Mouse (Mus musculus): ENCODE data around the gene Unc93b1. TPM values are rescaled to one million over a fixed set of nuclear protein-coding genes. Genes with fewer than 3 reads are reported as not detected.

Gene Unc93b1
- polyA plus RNA-seq, 1 experiment from 2014 or later = 19.8 TPM

DNA sequence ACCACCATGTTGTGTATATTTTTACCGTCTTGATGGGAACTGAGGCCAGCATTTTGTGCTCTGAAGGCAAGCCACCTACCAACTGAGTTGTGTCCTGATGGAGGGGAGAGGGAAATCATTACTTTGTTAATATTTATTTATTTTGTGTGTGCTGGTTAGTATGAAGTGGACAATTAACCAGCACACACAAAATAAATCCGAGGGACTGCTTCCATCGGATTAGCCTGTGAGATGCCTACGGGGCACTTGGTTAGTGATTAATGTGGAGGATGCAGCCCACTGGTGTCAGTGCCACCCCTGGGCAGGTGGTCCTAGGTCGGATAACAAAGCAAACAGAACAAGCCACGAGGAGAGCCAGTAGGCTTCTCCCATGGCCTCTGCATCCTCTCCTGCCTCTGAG is 59.9 kb downstream of the Unc93b1 start:
- H3K4me1 ChIP-seq (ENCODE audit: control insufficient read depth, insufficient read depth, low read length) = peaks cover 5% of the 10 kb centered on the region
- no peaks in the 10 kb centered on the region for H3K9me3 ChIP-seq (replicated peaks; ENCODE audit: control insufficient read depth, low read length)
- no peak overlapping the region for H3K9ac ChIP-seq (ENCODE audit: low read length)
- no peak for ATAC-seq (replicated peaks; ENCODE audit: extremely low read depth, insufficient read depth, low FRiP score)
- no peak overlapping the region for H3K27ac ChIP-seq (ENCODE audit: low read length)
- peaks cover 5% of the 10 kb centered on the region; the same call in 1 of the 2 replicates for H3K27me3 ChIP-seq (ENCODE audit: control insufficient read depth, insufficient read depth, low read length)
- 74% methylated on average over 6 of the region's 6 CpGs for WGBS
- no peak overlapping the region for H3K4me3 ChIP-seq (ENCODE audit: low read length)
- no peak overlapping the region for H3K4me2 ChIP-seq (ENCODE audit: low read depth, low read length)
- no peaks in the 10 kb centered on the region for H3K36me3 ChIP-seq (ENCODE audit: control insufficient read depth, insufficient read depth)

- Histone ChIP-seq H3K9me3 (replicated peaks; ENCODE audit: control insufficient read depth, low read length) (no peaks in the 10 kb centered on the region), H3K4me2 (ENCODE audit: low read depth, low read length) (no peak overlapping the region), H3K9ac (ENCODE audit: low read length) (no peak overlapping the region), H3K36me3 (ENCODE audit: control insufficient read depth, insufficient read depth) (no peaks in the 10 kb centered on the region), H3K27me3 (ENCODE audit: control insufficient read depth, insufficient read depth, low read length) (peaks cover 5% of the 10 kb centered on the region; the same call in 1 of the 2 replicates), H3K4me3 (ENCODE audit: low read length) (no peak overlapping the region), H3K27ac (ENCODE audit: low read length) (no peak overlapping the region), H3K4me1 (ENCODE audit: control insufficient read depth, insufficient read depth, low read length) (peaks cover 5% of the 10 kb centered on the region)
- WGBS = 82% methylated on average over 3 of the region's 3 CpGs
- no peak for ATAC-seq (replicated peaks; ENCODE audit: extremely low read depth, insufficient read depth, low FRiP score)
These were observed 60.5 kb downstream of the Unc93b1 start for GRCm38 (mm10) chr19:3995505-3995904.

DNA sequence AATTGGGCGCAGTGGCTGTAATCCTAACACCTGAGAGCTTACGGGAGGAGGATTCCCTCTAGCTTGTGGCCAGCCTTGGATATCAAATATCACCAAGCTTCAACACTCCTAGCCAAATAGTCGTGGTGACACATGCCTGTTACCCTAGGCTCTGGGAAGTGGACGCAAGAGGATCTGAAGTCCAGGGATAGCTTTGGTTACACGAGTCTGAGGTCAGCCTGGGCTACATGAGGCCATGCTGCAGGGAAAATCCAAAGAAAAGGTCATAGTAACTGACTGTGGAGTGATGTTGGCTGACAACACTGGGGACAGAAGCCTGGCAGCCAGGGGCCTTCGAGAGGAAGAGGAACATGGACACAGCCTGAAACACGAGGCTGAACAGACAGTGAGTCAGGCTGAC is 61.1 kb downstream of the Unc93b1 start:
- WGBS = 62% methylated on average over 7 of the region's 7 CpGs
- Histone ChIP-seq H3K4me2 (ENCODE audit: low read depth, low read length) (no peak overlapping the region), H3K4me1 (ENCODE audit: control insufficient read depth, insufficient read depth, low read length) (peaks cover 9% of the 10 kb centered on the region), H3K27ac (ENCODE audit: low read length) (no peak overlapping the region), H3K36me3 (ENCODE audit: control insufficient read depth, insufficient read depth) (no peaks in the 10 kb centered on the region), H3K4me3 (ENCODE audit: low read length) (no peak overlapping the region), H3K9ac (ENCODE audit: low read length) (no peak overlapping the region), H3K9me3 (replicated peaks; ENCODE audit: control insufficient read depth, low read length) (no peaks in the 10 kb centered on the region), H3K27me3 (ENCODE audit: control insufficient read depth, insufficient read depth, low read length) (peaks cover 5% of the 10 kb centered on the region; the same call in 1 of the 2 replicates)
- no peak for ATAC-seq (replicated peaks; ENCODE audit: extremely low read depth, insufficient read depth, low FRiP score)

DNA sequence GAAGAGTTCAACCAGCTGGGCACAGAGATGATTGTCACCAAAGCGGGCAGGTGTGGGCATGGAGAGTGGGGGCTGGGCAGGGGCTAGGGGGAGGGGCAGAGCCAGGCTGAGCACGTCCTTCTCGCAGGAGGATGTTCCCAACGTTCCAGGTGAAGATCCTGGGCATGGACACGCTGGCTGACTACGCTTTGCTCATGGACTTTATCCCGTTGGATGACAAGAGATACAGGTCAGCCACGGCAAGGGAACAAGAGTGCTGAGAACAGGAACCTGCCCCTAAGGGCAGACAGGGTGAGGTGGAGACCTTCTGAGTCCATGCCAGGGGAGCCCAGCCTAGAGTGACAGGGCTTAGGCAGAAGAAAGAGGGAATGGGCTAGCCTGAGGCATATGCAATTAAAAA is 61.8 kb downstream of the Unc93b1 start:
- no peak overlapping the region for H3K9ac ChIP-seq (ENCODE audit: low read length)
- no peaks in the 10 kb centered on the region for H3K36me3 ChIP-seq (ENCODE audit: control insufficient read depth, insufficient read depth)
- WGBS = 88% methylated on average over 8 of the region's 8 CpGs
- H3K4me1 ChIP-seq (ENCODE audit: control insufficient read depth, insufficient read depth, low read length) = peaks cover 15% of the 10 kb centered on the region
- H3K27me3 ChIP-seq (ENCODE audit: control insufficient read depth, insufficient read depth, low read length) = peaks cover 5% of the 10 kb centered on the region; the same call in 1 of the 2 replicates
- H3K27ac ChIP-seq (ENCODE audit: low read length) = no peak overlapping the region
- H3K4me3 ChIP-seq (ENCODE audit: low read length) = no peak overlapping the region
- H3K4me2 ChIP-seq (ENCODE audit: low read depth, low read length) = no peak overlapping the region
- H3K9me3 ChIP-seq (replicated peaks; ENCODE audit: control insufficient read depth, low read length) = no peaks in the 10 kb centered on the region
- ATAC-seq (replicated peaks; ENCODE audit: extremely low read depth, insufficient read depth, low FRiP score) = no peak

DNA sequence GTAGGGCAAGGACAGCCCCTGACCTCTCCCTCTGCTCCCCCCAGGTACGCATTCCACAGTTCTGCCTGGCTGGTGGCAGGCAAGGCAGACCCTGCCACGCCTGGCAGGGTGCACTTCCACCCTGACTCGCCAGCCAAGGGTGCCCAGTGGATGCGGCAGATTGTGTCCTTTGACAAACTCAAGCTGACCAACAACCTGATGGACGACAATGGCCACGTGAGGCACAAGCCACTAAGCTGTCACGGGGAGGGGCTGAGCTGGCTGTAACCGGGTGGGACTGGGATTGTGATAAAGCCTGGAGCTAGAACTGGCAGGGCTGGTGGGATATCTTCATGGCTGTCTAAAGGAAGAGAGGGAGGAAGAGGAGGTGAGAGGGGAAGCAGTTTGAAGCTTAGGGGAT is 62.2 kb downstream of the Unc93b1 start:
- Histone ChIP-seq H3K27ac (ENCODE audit: low read length) (no peak overlapping the region), H3K4me3 (ENCODE audit: low read length) (no peak overlapping the region), H3K9ac (ENCODE audit: low read length) (no peak overlapping the region), H3K4me1 (ENCODE audit: control insufficient read depth, insufficient read depth, low read length) (peaks cover 20% of the 10 kb centered on the region), H3K36me3 (ENCODE audit: control insufficient read depth, insufficient read depth) (no peaks in the 10 kb centered on the region), H3K27me3 (ENCODE audit: control insufficient read depth, insufficient read depth, low read length) (peaks cover 2% of the 10 kb centered on the region; the same call in 1 of the 2 replicates), H3K9me3 (replicated peaks; ENCODE audit: control insufficient read depth, low read length) (no peaks in the 10 kb centered on the region), H3K4me2 (ENCODE audit: low read depth, low read length) (no peak overlapping the region)
- ATAC-seq (replicated peaks; ENCODE audit: extremely low read depth, insufficient read depth, low FRiP score) = no peak
- WGBS = 38% methylated on average over 8 of the region's 8 CpGs

DNA sequence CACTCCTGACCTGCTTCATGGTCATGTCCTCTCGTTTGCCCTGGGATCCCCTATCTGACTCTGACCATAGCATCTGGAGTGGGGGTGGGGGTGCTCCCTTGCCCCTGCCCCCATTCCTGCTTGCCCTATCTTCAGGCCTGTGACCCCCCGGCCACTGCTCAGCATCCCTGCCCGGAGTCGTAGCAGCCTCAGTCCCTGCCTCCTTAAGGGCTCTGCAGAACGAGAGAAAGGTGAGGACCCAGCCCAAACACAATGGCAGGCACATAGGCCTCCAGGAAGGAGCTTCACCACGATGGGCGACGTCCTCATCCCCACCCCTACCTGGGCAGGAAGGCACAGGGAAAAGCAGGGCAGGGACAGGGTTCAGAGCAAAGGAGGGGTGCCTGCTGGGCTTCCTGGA is 63.3 kb downstream of the Unc93b1 start:
- 73% methylated on average over 8 of the region's 8 CpGs for WGBS
- Histone ChIP-seq H3K27me3 (ENCODE audit: control insufficient read depth, insufficient read depth, low read length) (no peaks in the 10 kb centered on the region), H3K4me3 (ENCODE audit: low read length) (no peak overlapping the region), H3K4me1 (ENCODE audit: control insufficient read depth, insufficient read depth, low read length) (peaks cover 29% of the 10 kb centered on the region), H3K27ac (ENCODE audit: low read length) (no peak overlapping the region), H3K9me3 (replicated peaks; ENCODE audit: control insufficient read depth, low read length) (no peaks in the 10 kb centered on the region), H3K4me2 (ENCODE audit: low read depth, low read length) (no peak overlapping the region), H3K9ac (ENCODE audit: low read length) (no peak overlapping the region), H3K36me3 (ENCODE audit: control insufficient read depth, insufficient read depth) (no peaks in the 10 kb centered on the region)
- ATAC-seq (replicated peaks; ENCODE audit: extremely low read depth, insufficient read depth, low FRiP score) = no peak

Other genes starting within 250 kb of the Unc93b1 start
- gene Lrp5, start 248.6 kb upstream of the Unc93b1 start, polyA plus RNA-seq (2015; fragmentation: Nextera tagmentation; extraction: Ambion mirVana) = 3.1 and 3.7 TPM in 2 replicates
- 18.6 and 20.1 TPM in 2 replicates for gene 1810055G02Rik, start 226.9 kb upstream of the Unc93b1 start, polyA plus RNA-seq (2015; fragmentation: Nextera tagmentation; extraction: Ambion mirVana)
- 18.9 and 20.4 TPM in 2 replicates for gene Kmt5b, start 167.8 kb upstream of the Unc93b1 start, polyA plus RNA-seq (2015; fragmentation: Nextera tagmentation; extraction: Ambion mirVana)
- gene Chka, start 83.4 kb upstream of the Unc93b1 start, polyA plus RNA-seq (2015; fragmentation: Nextera tagmentation; extraction: Ambion mirVana) = 24.1 and 30.6 TPM in 2 replicates
- gene Tcirg1, start 28.1 kb upstream of the Unc93b1 start, polyA plus RNA-seq (2015; fragmentation: Nextera tagmentation; extraction: Ambion mirVana) = 31.0 and 32.3 TPM in 2 replicates
- gene Ndufs8, start 22.4 kb upstream of the Unc93b1 start, polyA plus RNA-seq (2015; fragmentation: Nextera tagmentation; extraction: Ambion mirVana) = 466 and 487 TPM in 2 replicates
- 2.6 and 3.7 TPM in 2 replicates for gene Aldh3b1, start 5.4 kb upstream of the Unc93b1 start, polyA plus RNA-seq (2015; fragmentation: Nextera tagmentation; extraction: Ambion mirVana)
- gene Aldh3b3, start 23.5 kb downstream of the Unc93b1 start, polyA plus RNA-seq (2015; fragmentation: Nextera tagmentation; extraction: Ambion mirVana) = not detected in 2 replicates
- gene Aldh3b2, start 37.1 kb downstream of the Unc93b1 start, polyA plus RNA-seq (2015; fragmentation: Nextera tagmentation; extraction: Ambion mirVana) = 0.21 and 0.47 TPM in 2 replicates
- 13.0 and 13.3 TPM in 2 replicates for gene Acy3, start 51.4 kb downstream of the Unc93b1 start, polyA plus RNA-seq (2015; fragmentation: Nextera tagmentation; extraction: Ambion mirVana)
- gene Tbx10, start 57.6 kb downstream of the Unc93b1 start, polyA plus RNA-seq (2015; fragmentation: Nextera tagmentation; extraction: Ambion mirVana) = not detected in 2 replicates
- gene Nudt8, start 65.4 kb downstream of the Unc93b1 start, polyA plus RNA-seq (2015; fragmentation: Nextera tagmentation; extraction: Ambion mirVana) = 67.8 and 75.1 TPM in 2 replicates
- 6.2 TPM in 2 replicates for gene Gm49405, start 65.4 kb downstream of the Unc93b1 start, polyA plus RNA-seq (2015; fragmentation: Nextera tagmentation; extraction: Ambion mirVana)
- 84.9 and 90.6 TPM in 2 replicates for gene Doc2g, start 68.1 kb downstream of the Unc93b1 start, polyA plus RNA-seq (2015; fragmentation: Nextera tagmentation; extraction: Ambion mirVana)
- 618 and 661 TPM in 2 replicates for gene Ndufv1, start 77.6 kb downstream of the Unc93b1 start, polyA plus RNA-seq (2015; fragmentation: Nextera tagmentation; extraction: Ambion mirVana)
- 378 and 420 TPM in 2 replicates for gene Gstp1, start 102.8 kb downstream of the Unc93b1 start, polyA plus RNA-seq (2015; fragmentation: Nextera tagmentation; extraction: Ambion mirVana)
- 8.0 and 18.4 TPM in 2 replicates for gene Gstp2, start 110.8 kb downstream of the Unc93b1 start, polyA plus RNA-seq (2015; fragmentation: Nextera tagmentation; extraction: Ambion mirVana)
- 0.51 and 0.80 TPM in 2 replicates for gene Gstp3, start 124.4 kb downstream of the Unc93b1 start, polyA plus RNA-seq (2015; fragmentation: Nextera tagmentation; extraction: Ambion mirVana)
- gene Cabp2, start 146.4 kb downstream of the Unc93b1 start, polyA plus RNA-seq (2015; fragmentation: Nextera tagmentation; extraction: Ambion mirVana) = not detected in 2 replicates
- gene Cdk2ap2, start 162.0 kb downstream of the Unc93b1 start, polyA plus RNA-seq (2015; fragmentation: Nextera tagmentation; extraction: Ambion mirVana) = 86.0 and 86.2 TPM in 2 replicates
- gene Pitpnm1, start 164.8 kb downstream of the Unc93b1 start, polyA plus RNA-seq (2015; fragmentation: Nextera tagmentation; extraction: Ambion mirVana) = 27.7 and 29.4 TPM in 2 replicates
- gene Aip, start 190.7 kb downstream of the Unc93b1 start, polyA plus RNA-seq (2015; fragmentation: Nextera tagmentation; extraction: Ambion mirVana) = 87.5 and 88.6 TPM in 2 replicates
- not detected in 2 replicates for gene Gpr152, start 204.6 kb downstream of the Unc93b1 start, polyA plus RNA-seq (2015; fragmentation: Nextera tagmentation; extraction: Ambion mirVana)
- gene Cabp4, start 208.8 kb downstream of the Unc93b1 start, polyA plus RNA-seq (2015; fragmentation: Nextera tagmentation; extraction: Ambion mirVana) = 0.11 TPM in 1 of 2 replicates, not detected in the other
- 133 and 134 TPM in 2 replicates for gene Coro1b, start 213.4 kb downstream of the Unc93b1 start, polyA plus RNA-seq (2015; fragmentation: Nextera tagmentation; extraction: Ambion mirVana)
- gene Ptprcap, start 218.4 kb downstream of the Unc93b1 start, polyA plus RNA-seq (2015; fragmentation: Nextera tagmentation; extraction: Ambion mirVana) = 25.3 and 71.1 TPM in 2 replicates
- gene Rps6kb2, start 228.2 kb downstream of the Unc93b1 start, polyA plus RNA-seq (2015; fragmentation: Nextera tagmentation; extraction: Ambion mirVana) = 47.4 and 48.7 TPM in 2 replicates
- 15.9 and 17.5 TPM in 2 replicates for gene Carns1, start 240.3 kb downstream of the Unc93b1 start, polyA plus RNA-seq (2015; fragmentation: Nextera tagmentation; extraction: Ambion mirVana)

Measured in heart, embryonic 16.5 days (tissue).